Mouse (Mus musculus) B cell, adult 2 months (primary cell): ENCODE measurements at regions not wholly inside any gene's neighbourhood (a gene's known extent, or its start where the extent isn't known, plus 50 kb on each side); places are given as distances from the start of the nearest gene placed in this dataset.

ENCODE experiments used
- DNase-seq, 2 experiments: peaks; one replicate each; pipeline ENCODE4 v3.0.0; 2022

DNA sequence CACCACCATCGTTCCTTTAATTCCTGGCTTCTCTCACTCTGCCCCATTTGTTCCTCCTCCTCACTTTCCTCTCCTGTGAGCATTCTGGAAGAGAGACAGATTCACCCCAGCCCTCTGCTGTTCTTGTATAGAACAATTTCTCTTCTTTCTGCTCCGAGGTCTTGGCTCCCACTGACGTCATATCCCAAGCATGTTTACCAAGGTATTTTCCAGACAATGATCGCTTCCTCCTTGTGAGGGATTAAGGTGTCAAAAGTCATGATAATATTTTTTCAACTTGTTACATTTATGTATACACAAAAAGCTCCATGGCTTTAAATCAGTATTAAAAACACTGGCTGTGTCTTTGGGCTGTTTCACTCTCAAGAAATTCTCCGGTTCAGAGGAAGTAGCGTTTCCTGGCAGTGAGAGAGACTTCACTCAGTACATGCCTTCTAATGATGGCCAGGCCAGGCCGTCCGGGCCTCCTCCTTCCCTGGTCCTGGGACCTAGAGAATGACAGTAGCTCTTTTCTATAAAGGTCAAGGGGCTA lies 142.4 kb upstream of the Spdl1 start:
- DNase-seq = no peak

DNA sequence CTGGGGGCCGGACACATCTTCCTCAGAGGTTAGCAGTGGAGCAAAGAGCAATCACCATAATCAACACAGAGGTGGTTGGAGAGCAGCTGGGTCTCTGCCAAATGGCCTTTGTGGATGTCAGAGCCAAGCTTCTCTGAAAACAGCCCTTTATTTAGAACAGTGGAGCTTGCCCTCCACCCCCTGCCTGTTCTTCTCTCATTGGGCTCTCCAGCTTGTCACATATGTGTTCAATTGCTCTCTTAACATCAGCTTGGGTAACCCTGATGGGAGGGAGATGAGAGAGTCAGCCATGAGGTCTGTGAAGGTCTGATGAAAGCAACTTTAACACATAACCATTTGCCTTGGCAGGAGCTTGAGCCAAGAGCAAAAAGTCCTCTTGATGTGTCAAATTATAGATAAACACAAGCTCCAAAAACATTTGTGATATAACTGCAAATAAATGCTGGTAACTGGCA lies 140.1 kb upstream of the Spdl1 start:
- no peak for DNase-seq

DNA sequence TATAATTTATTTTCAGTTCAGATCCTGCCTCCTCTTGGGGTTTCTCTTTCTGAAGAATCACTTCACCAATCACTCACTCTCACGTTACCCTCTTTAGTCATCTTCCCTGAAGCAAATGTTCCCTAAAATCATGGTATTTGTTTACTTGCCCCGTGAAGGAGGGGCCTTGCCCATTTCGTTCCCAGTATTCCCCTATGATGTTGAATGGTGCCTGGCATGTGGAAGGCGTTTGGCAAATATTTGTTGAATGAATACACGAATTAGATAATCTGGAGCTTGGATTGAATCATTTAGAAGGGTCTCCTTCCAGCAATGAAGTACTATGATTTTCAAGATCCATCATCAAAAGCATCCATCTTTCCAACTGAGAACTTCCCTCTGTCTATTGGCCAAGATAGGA lies 139.6 kb upstream of the Spdl1 start:
- DNase-seq = no peak

DNA sequence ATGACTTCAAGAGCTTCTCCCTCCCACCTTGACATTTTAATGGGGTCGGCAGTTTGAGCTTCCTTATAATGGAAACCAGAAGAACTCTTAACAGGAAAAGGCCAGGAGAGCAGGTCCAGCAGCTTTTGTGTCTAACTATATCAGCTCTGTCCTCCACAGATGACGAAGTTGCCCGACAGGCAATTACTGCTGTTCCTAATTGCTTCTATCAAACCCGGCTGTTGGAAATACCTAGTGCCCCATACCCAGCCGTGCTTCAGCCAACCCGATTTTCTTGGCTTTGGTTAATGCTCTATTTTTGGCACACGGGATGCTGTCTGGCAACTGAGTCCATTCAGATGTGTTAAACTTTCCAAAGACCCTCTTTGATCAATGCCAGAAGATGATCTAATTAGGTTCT lies 125.8 kb upstream of the Spdl1 start:
- no peak for DNase-seq

DNA sequence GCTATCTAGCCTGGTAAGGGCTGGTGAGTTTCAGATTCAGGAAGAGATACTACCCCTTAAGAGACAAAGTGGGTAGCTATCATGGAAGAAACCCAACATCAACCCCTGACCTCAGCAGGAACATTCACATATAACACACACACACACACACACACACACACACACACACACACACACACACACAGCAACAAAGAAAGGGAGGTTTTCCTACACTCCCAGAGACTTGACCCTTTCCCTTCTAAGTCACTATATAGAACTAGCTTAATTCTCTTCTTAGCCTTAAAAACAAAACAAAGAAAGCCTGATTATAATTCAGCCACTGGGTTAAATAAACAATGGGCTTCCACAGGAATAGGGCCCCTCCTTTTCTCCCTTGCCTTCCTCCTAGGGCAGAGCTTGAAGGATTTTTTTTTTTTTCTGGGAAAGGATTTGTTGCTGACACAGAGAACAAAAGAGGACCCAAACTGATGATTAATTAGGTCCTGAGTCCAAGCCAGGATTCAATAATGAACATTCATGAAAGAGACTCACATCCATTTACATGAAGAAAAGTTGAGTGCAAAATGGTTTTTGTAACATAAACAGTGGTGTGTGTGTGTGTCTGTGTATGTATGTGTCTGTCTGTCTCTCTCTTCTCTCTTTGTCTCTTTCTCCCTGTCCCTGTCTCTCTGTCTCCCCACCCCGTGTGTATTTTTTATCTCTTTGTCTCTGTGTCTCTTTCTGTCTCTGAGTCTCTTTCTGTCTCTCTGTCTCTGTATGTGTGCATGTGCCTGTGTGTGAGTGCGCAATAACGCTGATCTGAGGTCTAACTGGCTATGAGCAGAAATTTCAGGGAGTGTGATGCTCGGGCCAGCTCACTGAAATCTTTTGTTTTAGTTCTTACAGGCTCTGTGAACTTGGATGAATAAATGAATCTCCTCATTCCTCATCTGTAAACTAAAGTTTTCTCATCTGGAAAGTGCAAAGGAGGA lies 108.3 kb upstream of the Spdl1 start:
- no peak for DNase-seq

DNA sequence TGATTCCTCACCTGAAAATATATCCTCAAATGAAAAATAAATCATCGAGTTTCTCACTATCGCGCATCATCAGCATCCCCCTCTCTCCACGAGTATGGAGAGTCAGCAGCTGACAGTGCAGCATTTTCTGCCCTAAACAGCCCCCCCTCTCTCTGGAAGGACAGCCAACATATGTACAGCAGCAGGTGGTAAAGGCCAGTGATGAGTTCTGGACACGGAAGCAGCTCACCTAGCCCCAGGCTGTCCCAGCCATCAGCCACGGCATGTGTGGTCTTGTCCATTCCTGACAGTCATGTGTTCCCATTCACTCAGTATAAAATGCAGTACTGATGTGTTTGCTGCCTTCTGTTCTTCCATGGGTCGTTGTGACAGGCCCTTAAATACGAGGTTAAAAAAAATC lies 106.7 kb upstream of the Spdl1 start:
- no peak for DNase-seq

DNA sequence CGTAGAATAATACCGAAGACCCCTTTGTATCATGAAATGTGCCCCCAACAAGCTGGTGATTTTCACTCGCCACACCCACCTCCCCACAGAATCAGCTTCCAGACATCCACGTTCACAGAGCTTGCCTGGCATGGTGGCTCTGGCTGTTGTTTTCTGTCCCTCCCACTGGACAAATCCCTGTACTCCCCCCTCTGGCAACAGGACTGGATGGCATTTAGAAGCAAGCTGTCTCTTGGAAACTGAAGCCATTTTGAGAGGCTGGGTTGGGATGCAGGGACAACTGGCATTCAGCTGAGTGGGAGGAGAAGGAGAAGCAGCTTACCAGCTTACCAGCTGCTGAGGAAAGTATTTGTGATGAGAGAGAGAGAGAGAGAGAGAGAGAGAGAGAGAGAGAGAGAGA lies 105.6 kb upstream of the Spdl1 start:
- no peak for DNase-seq

DNA sequence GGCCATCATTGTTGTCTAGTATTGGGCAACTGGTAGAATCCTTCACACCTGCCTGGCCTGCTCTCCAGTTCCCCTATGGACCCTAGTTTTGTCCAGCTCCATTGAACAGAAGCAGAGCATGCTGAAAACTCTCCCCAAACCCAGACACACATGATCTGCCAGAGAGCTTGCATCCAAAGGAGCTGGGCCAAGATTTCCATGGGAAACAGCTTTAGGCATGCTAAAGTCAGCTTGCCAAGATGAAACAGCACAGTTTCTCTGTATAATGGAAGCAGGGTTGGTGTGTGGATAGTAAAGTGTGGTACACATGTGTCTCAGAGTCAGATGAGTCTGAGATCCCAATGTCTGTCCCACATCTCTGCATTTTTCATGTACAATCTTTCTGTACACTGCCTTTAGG lies 98.8 kb upstream of the Spdl1 start:
- DNase-seq = no peak

DNA sequence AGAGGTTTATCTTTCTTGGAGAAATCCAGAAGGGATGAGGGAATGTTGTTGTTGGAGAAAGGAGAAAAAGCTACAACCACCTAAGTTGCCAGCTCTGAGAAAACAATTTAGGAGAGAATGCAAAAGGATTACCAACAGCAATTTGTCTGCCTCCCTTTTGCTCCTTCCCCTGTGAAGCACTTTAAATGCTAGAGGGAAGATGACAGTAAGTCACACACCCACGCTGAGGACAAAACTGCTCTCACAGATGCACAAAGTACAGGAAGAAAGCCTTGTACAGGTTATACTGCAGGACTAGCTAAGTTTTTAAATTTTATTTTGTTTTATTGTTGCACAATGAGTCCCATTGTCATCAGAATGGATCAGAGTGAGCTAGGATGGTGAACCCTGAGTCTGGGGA lies 83.7 kb upstream of the Spdl1 start:
- DNase-seq = no peak

DNA sequence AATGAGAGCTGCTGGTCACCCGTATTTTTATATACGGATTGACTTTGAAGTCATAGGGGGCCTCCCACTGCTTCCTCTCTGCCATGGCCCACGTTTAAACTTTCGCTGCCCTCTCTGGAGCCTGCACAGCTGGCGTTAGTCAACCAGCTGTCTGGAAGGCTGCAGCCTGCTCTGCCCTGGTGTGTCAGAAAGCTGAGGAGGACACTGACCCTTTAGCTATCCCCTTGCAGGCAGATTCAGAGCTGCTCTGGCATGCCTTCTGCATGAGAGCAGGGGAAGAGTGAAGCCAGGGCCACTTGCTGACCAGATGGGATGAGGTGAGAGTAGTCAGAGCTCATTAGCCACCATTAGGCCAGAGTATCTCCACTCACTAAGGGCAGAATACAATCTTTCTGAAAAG lies 76.4 kb upstream of the Spdl1 start:
- DNase-seq = no peak

DNA sequence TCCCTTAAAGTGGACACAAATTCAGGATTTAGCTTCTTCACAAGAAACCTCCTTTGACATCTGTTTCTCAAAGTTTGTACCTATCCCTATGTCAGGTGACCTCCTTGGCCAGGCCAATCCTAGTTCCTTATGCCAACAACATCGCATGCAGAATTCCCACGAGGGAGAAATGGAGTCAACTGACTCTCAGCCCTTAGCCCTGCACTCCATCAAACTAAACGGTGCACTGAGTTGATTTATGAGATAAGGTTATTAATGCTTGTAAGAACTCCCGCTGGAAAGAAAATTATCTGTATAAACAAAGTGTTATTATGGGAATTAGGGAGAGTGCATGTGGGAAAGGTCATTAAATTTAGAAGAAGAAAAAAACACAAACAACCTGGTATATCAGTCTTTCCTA lies 70.8 kb upstream of the Spdl1 start:
- no peak for DNase-seq

DNA sequence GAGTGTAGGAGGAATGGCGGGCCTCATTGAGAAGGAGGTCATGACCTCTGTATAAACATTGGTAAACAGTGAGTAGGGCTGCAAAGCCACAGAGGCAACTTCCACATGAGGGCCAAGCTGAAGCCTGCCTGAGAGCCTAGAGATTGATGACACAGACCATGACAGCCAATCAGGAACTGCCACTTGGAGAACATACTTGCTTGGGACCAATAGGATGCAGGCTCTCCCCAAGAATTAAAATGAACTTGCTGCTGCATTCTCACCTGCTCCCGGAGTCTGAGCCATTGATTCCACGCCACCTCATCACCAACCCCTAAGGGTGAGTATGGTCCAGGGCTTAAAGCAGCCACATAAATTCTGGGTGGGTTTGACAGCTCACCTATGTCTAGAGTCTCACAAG lies 66.0 kb upstream of the Spdl1 start:
- peak; percentile 11 to 14 for DNase-seq

DNA sequence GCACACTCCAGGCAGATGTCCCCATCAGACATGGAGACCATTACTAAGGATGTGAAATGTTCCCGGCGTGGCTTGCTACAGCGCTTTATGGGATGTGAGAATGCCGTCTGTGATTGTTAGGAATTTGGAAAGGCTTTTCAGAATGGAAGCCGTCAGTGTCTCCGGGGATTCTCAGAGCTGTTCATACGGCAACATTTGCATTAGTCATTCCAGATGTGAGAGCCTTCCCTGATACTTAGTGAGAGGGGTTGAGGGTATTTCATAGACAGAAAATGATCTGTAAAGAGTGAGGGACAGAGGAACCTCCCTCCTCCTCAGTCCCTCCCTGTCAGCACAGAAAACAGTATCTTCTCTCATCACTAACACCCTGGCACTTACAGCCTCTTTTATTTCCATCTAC lies 62.2 kb upstream of the Spdl1 start:
- no peak for DNase-seq

DNA sequence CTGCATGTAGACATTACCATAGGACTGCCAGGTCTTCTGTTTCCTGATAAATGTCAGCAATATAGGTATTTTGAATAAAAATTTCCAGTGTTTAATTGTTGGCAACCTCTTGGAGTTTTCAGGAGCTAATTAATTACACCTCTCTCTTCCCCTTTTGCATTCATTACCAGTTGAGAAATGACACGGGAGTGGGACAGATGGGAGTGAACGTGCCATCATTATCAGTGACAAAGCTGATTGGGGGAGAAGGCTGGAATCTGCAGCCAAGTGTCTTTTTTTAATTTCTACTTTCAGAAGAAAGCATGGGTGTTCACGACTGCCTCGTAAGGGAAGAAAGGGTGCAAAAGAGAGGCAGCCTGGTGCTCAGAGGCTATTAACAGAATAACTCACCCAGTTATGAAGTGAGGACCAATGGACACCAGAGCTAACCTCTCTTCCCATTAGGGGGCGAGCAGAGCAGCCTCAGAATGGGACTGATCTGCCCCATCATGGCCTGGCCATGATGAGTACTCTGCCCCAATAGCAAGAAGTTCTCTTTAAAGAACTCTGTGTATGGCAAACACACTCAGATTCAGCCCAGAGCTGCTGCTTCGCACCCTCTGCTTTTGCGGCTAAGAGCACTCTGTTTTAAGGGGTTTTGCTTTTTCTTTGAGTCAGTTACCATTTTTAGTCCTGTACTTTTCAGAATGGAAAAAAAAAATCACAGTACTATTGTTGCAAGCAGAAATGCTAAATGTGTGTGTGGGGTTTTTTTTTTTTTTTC lies 55.1 kb upstream of the Spdl1 start:
- DNase-seq = no peak

DNA sequence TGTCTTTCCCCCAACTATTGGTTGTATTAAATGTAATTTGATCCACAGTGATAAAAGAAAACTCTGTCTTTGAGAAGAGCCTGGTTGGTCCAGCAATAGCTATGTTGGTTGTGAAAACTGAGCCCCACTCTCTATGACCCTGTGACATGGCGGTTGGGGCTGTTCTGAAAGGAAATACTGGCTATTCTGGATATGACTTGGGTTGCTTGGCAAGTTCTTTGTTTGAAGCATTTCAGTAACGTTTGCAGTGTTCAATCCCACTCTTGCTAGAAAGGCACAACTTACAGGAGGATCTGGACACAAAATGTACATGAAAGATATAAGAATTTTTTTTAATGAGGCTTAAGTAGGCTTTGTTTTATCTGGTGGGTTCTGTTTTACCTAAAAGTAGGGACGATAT lies 54.1 kb upstream of the Spdl1 start:
- no peak for DNase-seq
